Mouse (Mus musculus) heart, adult 2 months (tissue): ENCODE measurements around the gene Tnfsf13.
A peak's percentile ranks its signal among the peaks of the same experiment; 100 is the strongest.

Source experiments
- CTCF ChIP-seq: fragments of 200-600 bp; IDR thresholded peaks from 2 replicates; pipeline ENCODE4 v1.8.1; 2022; ENCODE audit warnings: antibody characterized with exemption, mild to moderate bottlenecking, moderate library complexity
- EP300 ChIP-seq: fragments of 200-500 bp; IDR thresholded peaks from 2 replicates; pipeline ENCODE4 v1.6.1; 2011; ENCODE audit warnings: low read depth, low read length, control low read depth; ENCODE audit not compliant: insufficient read depth
- POLR2A ChIP-seq: fragments of 200-500 bp; IDR thresholded peaks from 2 replicates; pipeline ENCODE4 v1.6.1; 2011; ENCODE audit warnings: mild to moderate bottlenecking, low read depth, low read length, control low read depth; ENCODE audit not compliant: insufficient read depth

DNA sequence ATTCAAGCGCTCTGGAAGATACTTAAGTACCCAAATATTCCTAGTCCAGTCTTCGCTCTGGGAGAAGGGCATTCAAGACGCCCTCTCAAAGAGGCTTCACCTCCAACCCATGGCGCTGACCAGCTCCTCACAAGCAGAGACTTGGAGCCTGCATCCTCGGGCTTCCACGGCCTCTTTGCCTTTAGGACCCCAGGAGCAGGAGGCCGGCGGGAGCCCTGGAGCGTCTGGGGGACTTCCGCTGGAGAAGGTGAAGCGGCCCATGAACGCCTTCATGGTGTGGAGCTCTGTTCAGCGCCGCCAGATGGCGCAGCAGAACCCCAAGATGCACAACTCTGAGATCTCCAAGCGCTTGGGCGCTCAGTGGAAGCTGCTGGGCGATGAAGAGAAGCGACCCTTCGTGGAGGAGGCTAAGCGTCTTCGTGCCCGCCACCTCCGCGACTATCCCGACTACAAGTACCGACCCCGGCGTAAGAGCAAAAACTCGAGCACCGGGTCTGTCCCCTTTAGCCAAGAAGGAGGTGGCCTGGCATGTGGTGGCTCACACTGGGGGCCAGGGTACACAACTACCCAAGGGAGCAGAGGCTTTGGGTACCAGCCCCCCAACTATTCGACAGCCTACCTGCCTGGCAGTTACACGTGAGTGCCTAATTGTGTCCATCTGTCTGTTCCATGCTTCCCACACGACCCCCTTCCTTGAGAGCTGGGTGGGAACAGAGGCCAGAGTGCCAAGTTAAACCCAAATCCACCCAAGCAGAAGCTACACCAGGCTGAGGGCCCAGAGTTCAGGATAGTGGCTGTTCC, 30.1 kb downstream of the Tnfsf13 start, which contains the start of gene Sox15:
- peak; percentile 90 for TF ChIP-seq CTCF
- TF ChIP-seq POLR2A, result no peak
- TF ChIP-seq EP300, result no peak
